ENCODE assay signal across 8 mouse cellular contexts in the genomic region with DNA sequence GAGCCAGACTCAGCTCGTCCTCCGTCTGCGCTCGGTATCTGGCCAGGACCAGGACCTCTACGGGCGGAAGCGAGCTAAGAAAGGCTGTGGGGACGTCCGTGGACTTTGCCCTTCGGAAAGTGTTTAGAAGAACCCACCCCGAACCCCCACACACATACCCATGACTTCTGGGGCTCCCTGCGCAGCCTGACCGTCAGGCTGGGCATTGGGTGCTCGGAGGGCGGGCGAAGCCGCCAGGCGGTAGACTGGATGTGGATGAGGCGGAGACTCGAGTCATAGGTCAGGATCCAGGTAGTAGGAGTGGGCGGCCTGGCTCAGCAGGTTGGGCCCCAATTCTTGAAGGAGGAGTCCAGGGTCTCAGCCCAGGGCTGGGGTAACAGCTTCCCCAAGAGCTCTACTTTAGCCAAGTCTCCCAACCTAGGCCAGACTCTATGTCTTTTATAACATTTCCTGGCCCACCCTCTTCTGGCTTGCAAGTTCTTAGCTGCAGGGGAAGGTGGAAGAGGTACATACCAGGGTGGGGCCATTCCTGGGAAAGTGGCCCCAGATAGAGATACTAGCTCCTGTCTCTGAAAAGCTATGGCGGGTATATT. TPM values are rescaled to one million over a fixed set of nuclear protein-coding genes. Genes with fewer than 3 reads are reported as not detected.
DNase-seq lines count a peak whose midpoint lies in the region; ATAC-seq and TF ChIP-seq lines count a peak whose summit lies in the region.

Sh3d21 (minus strand) TSS at position 425 of the 593 bp plus-strand sequence.

- H3K4me2 ChIP-seq in embryonic facial prominence, embryonic 14.5 days (ENCODE audit: low read depth, low read length), result peak within 1 kb of the TSS; percentile 99
- peak within 1 kb of the TSS; percentile 97 for H3K4me2 ChIP-seq in hindbrain, embryonic 14.5 days (replicated peaks)
- peak within 1 kb of the TSS; percentile 95 for H3K4me2 ChIP-seq in midbrain, postnatal 0 days (ENCODE audit: low read depth, low read length, poor library complexity, severe bottlenecking)

- no peaks in the 10 kb centered on the region for H3K27me3 ChIP-seq in embryonic facial prominence, embryonic 14.5 days (replicated peaks; ENCODE audit: control insufficient read depth, insufficient read depth, low read length)
- H3K27me3 ChIP-seq in hindbrain, embryonic 14.5 days (ENCODE audit: control insufficient read depth, insufficient read depth, low read length), result no peaks in the 10 kb centered on the region
- no peaks in the 10 kb centered on the region for H3K27me3 ChIP-seq in midbrain, postnatal 0 days (ENCODE audit: insufficient read depth, low read length)

- no peak for TF ChIP-seq CTCF in midbrain, postnatal 0 days (IDR thresholded peaks at IDR 0.05)

- DNase-seq in heart, adult 11 months, result peak; percentile 97
- DNase-seq in heart, postnatal 10 days, result no peak
- peak; percentile 39 for DNase-seq in embryonic facial prominence, embryonic 14.5 days (ENCODE audit: low spot score)
- no peak for DNase-seq in hindbrain, embryonic 14.5 days (ENCODE audit: low spot score)
- DNase-seq in liver, result peak; percentile 32
- DNase-seq in midbrain, postnatal 0 days (ENCODE audit: low spot score), result no peak
- no peak for DNase-seq in left cerebral cortex, adult 8-10 months (ENCODE audit: low spot score in 2 of 2)
- no peak for DNase-seq in cerebellum, adult 8-10 months

- peaks cover 8% of the 10 kb centered on the region; the same call in 1 of the 2 replicates for H3K4me1 ChIP-seq in embryonic facial prominence, embryonic 14.5 days (ENCODE audit: control insufficient read depth, insufficient read depth, low read length)
- peaks cover 9% of the 10 kb centered on the region; the same call in 1 of the 2 replicates for H3K4me1 ChIP-seq in hindbrain, embryonic 14.5 days (replicated peaks; ENCODE audit: control insufficient read depth, insufficient read depth, low read length)
- peaks cover 9% of the 10 kb centered on the region for H3K4me1 ChIP-seq in midbrain, postnatal 0 days (ENCODE audit: insufficient read depth, low read length)

- peak within 1 kb of the TSS; percentile 65 for H3K4me3 ChIP-seq in embryonic facial prominence, embryonic 14.5 days (ENCODE audit: low read depth, low read length)
- peak within 1 kb of the TSS; percentile 46 for H3K4me3 ChIP-seq in hindbrain, embryonic 14.5 days (replicated peaks; ENCODE audit: low read length)
- H3K4me3 ChIP-seq in midbrain, postnatal 0 days (ENCODE audit: low read depth, low read length), result peak within 1 kb of the TSS; percentile 52

- intact Hi-C loops in heart, postnatal 10 days (cut with DNase I), result no loop called here

- WGBS in embryonic facial prominence, embryonic 14.5 days, result 8% methylated on average over 14 of the region's 22 CpGs
- 9% methylated on average over 22 of the region's 22 CpGs for WGBS in hindbrain, embryonic 14.5 days
- 8% methylated on average over 22 of the region's 22 CpGs for WGBS in midbrain, postnatal 0 days

- H3K9ac ChIP-seq in embryonic facial prominence, embryonic 14.5 days (ENCODE audit: low read depth, low read length), result peak within 1 kb of the TSS; percentile 91
- H3K9ac ChIP-seq in hindbrain, embryonic 14.5 days, result peak within 1 kb of the TSS; percentile 71
- H3K9ac ChIP-seq in midbrain, postnatal 0 days (replicated peaks; ENCODE audit: low read length, poor library complexity, severe bottlenecking), result peak within 1 kb of the TSS; percentile 77

- peaks cover 25% of the 10 kb centered on the region for H3K36me3 ChIP-seq in embryonic facial prominence, embryonic 14.5 days (ENCODE audit: control insufficient read depth, insufficient read depth, low read length)
- peaks cover 29% of the 10 kb centered on the region for H3K36me3 ChIP-seq in hindbrain, embryonic 14.5 days (replicated peaks; ENCODE audit: control insufficient read depth, insufficient read depth)
- peaks cover 13% of the 10 kb centered on the region for H3K36me3 ChIP-seq in midbrain, postnatal 0 days (ENCODE audit: insufficient read depth, low read length)

- peak within 1 kb of the TSS; percentile 88 for H3K27ac ChIP-seq in embryonic facial prominence, embryonic 14.5 days (replicated peaks; ENCODE audit: low read depth, low read length)
- H3K27ac ChIP-seq in hindbrain, embryonic 14.5 days, result 0 out of 2 replicates have a peak within 1 kb of the TSS, but pooled peaks have one; percentile 32
- H3K27ac ChIP-seq in midbrain, postnatal 0 days (ENCODE audit: low read depth, low read length), result no peak within 1 kb of the TSS

- ATAC-seq in embryonic facial prominence, embryonic 14.5 days (ENCODE audit: low read depth), result peak; percentile 34
- ATAC-seq in hindbrain, embryonic 14.5 days (ENCODE audit: low FRiP score), result 0 out of 2 replicates have a peak, but pooled peaks have one; percentile 9
- ATAC-seq in midbrain, postnatal 0 days (ENCODE audit: low FRiP score), result peak; percentile 32

- no peaks in the 10 kb centered on the region for H3K9me3 ChIP-seq in embryonic facial prominence, embryonic 14.5 days (ENCODE audit: control insufficient read depth, low read length)
- no peaks in the 10 kb centered on the region for H3K9me3 ChIP-seq in hindbrain, embryonic 14.5 days (ENCODE audit: control insufficient read depth, low read length)
- no peaks in the 10 kb centered on the region for H3K9me3 ChIP-seq in midbrain, postnatal 0 days (ENCODE audit: low read length)

RNA-seq across cellular contexts. Expression of gene Sh3d21, which starts in this region (rescaled TPM):
- total RNA-seq in heart, postnatal 10 days (2021), result 1 to 10 TPM; 2.1 to 2.7 TPM
- 7.8 and 7.9 TPM in 2 replicates for polyA plus RNA-seq in embryonic facial prominence, embryonic 14.5 days (2014; fragmentation: Nextera tagmentation; extraction: Ambion mirVana)
- polyA plus RNA-seq in hindbrain, embryonic 14.5 days (2014; fragmentation: Nextera tagmentation; extraction: Ambion mirVana), result 1.1 TPM in 2 replicates
- total RNA-seq in midbrain, postnatal 0 days (2014; rRNA removed), result 0.19 and 2.7 TPM in 2 replicates
- 2.6 and 2.9 TPM in 2 replicates for polyA plus RNA-seq in midbrain, postnatal 0 days (2015; fragmentation: Nextera tagmentation; extraction: Ambion mirVana)
- 1 to 10 TPM in 1 of 4 experiments, under 1 TPM in 3; 0.63 to 1.4 (median 0.85) TPM for total RNA-seq in left cerebral cortex, adult 8-10 months (2022)

Comparison
In these comparisons a context has a peak if more than half of its experiments do, and no peak if none do; other contexts are left out.
1. DNase-seq: peak in heart, adult 11 months (single experiment), embryonic facial prominence, embryonic 14.5 days (single experiment) and liver (single experiment); none in heart, postnatal 10 days (0 of 2), hindbrain, embryonic 14.5 days (single experiment), midbrain, postnatal 0 days (single experiment), left cerebral cortex, adult 8-10 months (0 of 2) and cerebellum, adult 8-10 months (single experiment).
2. Peak in every context shown above with its lines, with median percentiles within 50 percentile points of each other: ATAC-seq, H3K4me2 ChIP-seq, H3K4me3 ChIP-seq and H3K9ac ChIP-seq.